Mouse (Mus musculus): ENCODE data around the gene Hist1h4h. TPM values are rescaled to one million over a fixed set of nuclear protein-coding genes. Genes with fewer than 3 reads are reported as not detected.
A peak's percentile ranks its signal among the peaks of the same experiment; 100 is the strongest.

Gene Hist1h4h
- total and polyA plus RNA-seq, 2 experiments from 2014 or later = 4.1 to 1,275 TPM

- Histone ChIP-seq H3K4me1 (ENCODE audit: insufficient read depth) (no peaks in the 10 kb centered on the region), H3K9ac (no peak overlapping the region), H3K27ac (ENCODE audit: low read depth, low read length) (no peak overlapping the region), H3K9me3 (ENCODE audit: low read length) (no peaks in the 10 kb centered on the region), H3K36me3 (ENCODE audit: insufficient read depth) (no peaks in the 10 kb centered on the region), H3K27me3 (ENCODE audit: insufficient read depth, low read length) (no peaks in the 10 kb centered on the region), H3K4me2 (ENCODE audit: low read depth) (peak overlapping the region; percentile 59), H3K4me3 (ENCODE audit: low read depth, low read length) (peak overlapping the region; percentile 52)
- no peak for TF ChIP-seq CTCF (IDR thresholded peaks at IDR 0.05; ENCODE audit: low read depth)
- DNase-seq (no peak), ATAC-seq (no peak)
- WGBS = 0% methylated on average over 6 of the region's 6 CpGs
These were observed 12.6 kb upstream of the Hist1h4h start for GRCm38 (mm10) chr13:23518295-23518603.

- TF ChIP-seq CTCF (IDR thresholded peaks at IDR 0.05; ENCODE audit: low read depth) = no peak
- Histone ChIP-seq H3K4me1 (ENCODE audit: insufficient read depth) (no peaks in the 10 kb centered on the region), H3K9ac (no peak overlapping the region), H3K9me3 (ENCODE audit: low read length) (no peaks in the 10 kb centered on the region), H3K4me3 (ENCODE audit: low read depth, low read length) (peak overlapping the region; percentile 52), H3K36me3 (ENCODE audit: insufficient read depth) (no peaks in the 10 kb centered on the region), H3K27me3 (ENCODE audit: insufficient read depth, low read length) (no peaks in the 10 kb centered on the region), H3K27ac (ENCODE audit: low read depth, low read length) (no peak overlapping the region), H3K4me2 (ENCODE audit: low read depth) (peak overlapping the region; percentile 59)
- peak; percentile 89 for DNase-seq
- 0% methylated on average over 6 of the region's 6 CpGs for WGBS
- 0 out of 2 replicates have a peak, but pooled peaks have one; percentile 12 for ATAC-seq
These were observed 12.0 kb upstream of the Hist1h4h start for GRCm38 (mm10) chr13:23518885-23519284.

DNA sequence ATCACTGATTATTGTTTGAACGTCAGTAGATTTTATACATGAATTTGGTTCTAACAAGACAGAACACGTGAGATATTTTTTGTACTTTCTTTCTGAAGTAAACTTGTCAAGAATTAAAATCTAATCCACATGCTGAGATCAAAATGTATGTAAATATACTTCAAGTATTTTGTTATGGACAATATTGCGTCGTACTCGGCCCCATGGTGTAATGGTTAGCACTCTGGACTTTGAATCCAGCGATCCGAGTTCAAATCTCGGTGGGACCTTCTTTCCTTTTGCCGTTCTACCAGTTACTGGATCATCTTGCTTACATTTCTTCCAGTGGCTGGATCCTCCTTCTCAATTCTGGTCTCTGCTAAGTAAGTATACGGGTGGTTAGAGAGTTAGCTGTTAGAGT lies 11.4 kb upstream of the Hist1h4h start:
- Histone ChIP-seq H3K27ac (ENCODE audit: low read depth, low read length) (no peak overlapping the region), H3K4me2 (ENCODE audit: low read depth) (peak overlapping the region; percentile 59), H3K4me3 (ENCODE audit: low read depth, low read length) (peak overlapping the region; percentile 52), H3K9me3 (ENCODE audit: low read length) (no peaks in the 10 kb centered on the region), H3K36me3 (ENCODE audit: insufficient read depth) (no peaks in the 10 kb centered on the region), H3K4me1 (ENCODE audit: insufficient read depth) (no peaks in the 10 kb centered on the region), H3K27me3 (ENCODE audit: insufficient read depth, low read length) (no peaks in the 10 kb centered on the region), H3K9ac (no peak overlapping the region)
- DNase-seq (peak; percentile 88), ATAC-seq (peak; percentile 15; the same call in 1 of the 2 replicates)
- TF ChIP-seq CTCF (IDR thresholded peaks at IDR 0.05; ENCODE audit: low read depth) = no peak
- WGBS = 0% methylated on average over 10 of the region's 10 CpGs

DNA sequence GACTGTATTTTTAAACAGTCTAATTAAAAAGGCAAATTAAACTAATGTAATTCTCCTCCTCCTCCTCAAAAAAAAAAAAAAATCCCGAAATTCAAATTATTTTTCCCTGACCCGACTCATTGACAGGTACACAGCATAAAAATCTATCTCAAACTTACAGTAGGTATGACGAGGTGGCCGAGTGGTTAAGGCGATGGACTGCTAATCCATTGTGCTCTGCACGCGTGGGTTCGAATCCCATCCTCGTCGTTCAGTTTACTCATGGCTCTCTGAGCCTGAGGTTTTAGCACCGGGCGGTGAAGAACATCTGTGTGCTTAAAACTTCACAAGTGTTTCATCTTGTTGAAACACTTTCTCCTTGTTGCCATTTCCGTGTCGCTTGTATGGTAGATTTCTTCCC lies 9.1 kb upstream of the Hist1h4h start:
- Histone ChIP-seq H3K4me1 (ENCODE audit: insufficient read depth) (no peaks in the 10 kb centered on the region), H3K4me2 (ENCODE audit: low read depth) (peak overlapping the region; percentile 18; the same call in 1 of the 2 replicates), H3K4me3 (ENCODE audit: low read depth, low read length) (no peak overlapping the region), H3K36me3 (ENCODE audit: insufficient read depth) (no peaks in the 10 kb centered on the region), H3K27ac (ENCODE audit: low read depth, low read length) (no peak overlapping the region), H3K9me3 (ENCODE audit: low read length) (no peaks in the 10 kb centered on the region), H3K27me3 (ENCODE audit: insufficient read depth, low read length) (no peaks in the 10 kb centered on the region), H3K9ac (no peak overlapping the region)
- DNase-seq = peak; percentile 75
- no peak for TF ChIP-seq CTCF (IDR thresholded peaks at IDR 0.05; ENCODE audit: low read depth)
- no peak for ATAC-seq
- 1% methylated on average over 14 of the region's 14 CpGs for WGBS

DNA sequence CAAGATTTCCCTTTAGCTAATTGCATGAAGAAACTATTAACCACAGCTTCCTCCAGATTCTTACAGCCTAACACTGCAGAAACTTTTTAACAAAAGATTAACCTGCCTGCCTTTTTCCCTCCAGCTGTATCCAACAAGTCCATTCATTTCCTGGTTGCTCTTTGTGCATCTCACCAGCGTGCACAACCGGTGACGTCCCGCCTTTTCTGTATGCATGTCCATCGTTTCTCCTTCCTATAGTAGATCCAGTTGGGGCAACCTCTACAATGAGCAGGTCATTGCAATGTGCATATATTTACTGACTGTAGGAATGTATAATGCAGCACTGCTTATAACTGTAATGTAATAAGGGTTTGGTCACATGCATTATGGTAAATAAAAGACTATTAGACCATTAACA lies 6.9 kb upstream of the Hist1h4h start:
- WGBS = 46% methylated on average over 5 of the region's 5 CpGs
- Histone ChIP-seq H3K4me2 (ENCODE audit: low read depth) (no peak overlapping the region), H3K4me1 (ENCODE audit: insufficient read depth) (no peaks in the 10 kb centered on the region), H3K27me3 (ENCODE audit: insufficient read depth, low read length) (no peaks in the 10 kb centered on the region), H3K36me3 (ENCODE audit: insufficient read depth) (no peaks in the 10 kb centered on the region), H3K9ac (no peak overlapping the region), H3K9me3 (ENCODE audit: low read length) (no peaks in the 10 kb centered on the region), H3K27ac (ENCODE audit: low read depth, low read length) (no peak overlapping the region), H3K4me3 (ENCODE audit: low read depth, low read length) (no peak overlapping the region)
- ATAC-seq (no peak), DNase-seq (no peak)
- TF ChIP-seq CTCF (IDR thresholded peaks at IDR 0.05; ENCODE audit: low read depth) = no peak

DNA sequence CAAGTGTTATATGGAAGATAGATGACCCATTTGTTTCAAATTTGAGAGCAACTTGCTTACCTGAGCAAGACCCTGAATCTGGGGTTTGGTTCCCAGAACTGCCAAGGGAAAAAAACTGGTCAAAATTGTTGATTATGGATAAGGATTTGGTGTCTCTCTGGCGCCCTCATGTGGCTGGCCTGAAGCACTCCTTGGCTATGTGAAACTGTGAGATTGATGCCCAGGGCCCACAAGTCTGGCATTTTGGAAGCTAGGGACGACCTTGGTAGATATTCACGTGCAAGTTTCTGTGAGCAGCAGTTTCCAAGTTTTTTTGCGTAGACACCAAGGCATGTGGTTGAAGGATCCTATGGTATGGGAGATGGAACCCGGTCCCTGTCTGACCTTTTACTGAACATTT lies 6.2 kb upstream of the Hist1h4h start:
- Histone ChIP-seq H3K9ac (no peak overlapping the region), H3K36me3 (ENCODE audit: insufficient read depth) (no peaks in the 10 kb centered on the region), H3K27ac (ENCODE audit: low read depth, low read length) (no peak overlapping the region), H3K9me3 (ENCODE audit: low read length) (no peaks in the 10 kb centered on the region), H3K4me2 (ENCODE audit: low read depth) (no peak overlapping the region), H3K27me3 (ENCODE audit: insufficient read depth, low read length) (no peaks in the 10 kb centered on the region), H3K4me1 (ENCODE audit: insufficient read depth) (no peaks in the 10 kb centered on the region), H3K4me3 (ENCODE audit: low read depth, low read length) (no peak overlapping the region)
- DNase-seq (peak; percentile 86), ATAC-seq (peak; percentile 44)
- TF ChIP-seq CTCF (IDR thresholded peaks at IDR 0.05; ENCODE audit: low read depth) = peak; percentile 92
- WGBS = 9% methylated on average over 5 of the region's 5 CpGs

- Histone ChIP-seq H3K9me3 (ENCODE audit: low read length) (no peaks in the 10 kb centered on the region), H3K27me3 (ENCODE audit: insufficient read depth, low read length) (no peaks in the 10 kb centered on the region), H3K36me3 (ENCODE audit: insufficient read depth) (no peaks in the 10 kb centered on the region), H3K27ac (ENCODE audit: low read depth, low read length) (no peak overlapping the region), H3K4me1 (ENCODE audit: insufficient read depth) (no peaks in the 10 kb centered on the region), H3K9ac (no peak overlapping the region), H3K4me2 (ENCODE audit: low read depth) (peak overlapping the region; percentile 55), H3K4me3 (ENCODE audit: low read depth, low read length) (peak overlapping the region; percentile 50)
- DNase-seq = no peak
- no peak for ATAC-seq
- no peak for TF ChIP-seq CTCF (IDR thresholded peaks at IDR 0.05; ENCODE audit: low read depth)
- WGBS = 2% methylated on average over 10 of the region's 10 CpGs
These were observed 4.9 kb upstream of the Hist1h4h start for GRCm38 (mm10) chr13:23525901-23526300.

GRCm38 (mm10) chr13:23526312-23526711 lies 4.5 kb upstream of the Hist1h4h start:
- H3K36me3 ChIP-seq (ENCODE audit: insufficient read depth) = no peaks in the 10 kb centered on the region
- H3K4me2 ChIP-seq (ENCODE audit: low read depth) = peak overlapping the region; percentile 55
- no peaks in the 10 kb centered on the region for H3K9me3 ChIP-seq (ENCODE audit: low read length)
- peak; percentile 54 for ATAC-seq
- TF ChIP-seq CTCF (IDR thresholded peaks at IDR 0.05; ENCODE audit: low read depth) = no peak
- under 1% methylated on average over 17 of the region's 17 CpGs for WGBS
- H3K27ac ChIP-seq (ENCODE audit: low read depth, low read length) = peak overlapping the region; percentile 71
- no peaks in the 10 kb centered on the region for H3K4me1 ChIP-seq (ENCODE audit: insufficient read depth)
- no peaks in the 10 kb centered on the region for H3K27me3 ChIP-seq (ENCODE audit: insufficient read depth, low read length)
- H3K4me3 ChIP-seq (ENCODE audit: low read depth, low read length) = peak overlapping the region; percentile 50
- peak; percentile 98 for DNase-seq
- H3K9ac ChIP-seq = peak overlapping the region; percentile 56

Measured in forebrain, postnatal 0 days (tissue).